Mouse (Mus musculus): ENCODE measurements at regions not wholly inside any gene's neighbourhood (a gene's known extent, or its start where the extent isn't known, plus 50 kb on each side); places are given as distances from the start of the nearest gene placed in this dataset.

DNA sequence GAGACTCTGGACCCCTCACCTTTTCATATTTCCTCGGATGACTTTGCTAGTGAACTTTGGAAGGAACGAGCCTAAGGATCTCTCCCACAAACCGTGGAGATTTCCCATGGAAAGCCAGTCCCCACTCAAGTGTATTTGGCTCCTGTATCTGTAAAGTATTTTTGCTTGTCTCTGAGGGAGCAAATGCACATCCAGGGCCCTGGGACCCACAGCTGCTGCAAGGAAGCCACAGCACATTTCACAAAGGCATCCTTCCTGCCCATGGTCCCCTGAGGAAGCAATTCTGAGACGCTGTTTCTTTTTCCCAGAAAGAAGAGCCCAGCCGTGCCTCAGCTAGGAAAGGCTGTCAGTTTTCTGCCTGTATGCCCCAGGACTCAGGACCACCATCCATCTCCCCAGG lies 71.7 kb upstream of the S1pr3 start:
- no peak for DNase-seq (ENCODE audit: extremely low spot score, low spot score)

DNA sequence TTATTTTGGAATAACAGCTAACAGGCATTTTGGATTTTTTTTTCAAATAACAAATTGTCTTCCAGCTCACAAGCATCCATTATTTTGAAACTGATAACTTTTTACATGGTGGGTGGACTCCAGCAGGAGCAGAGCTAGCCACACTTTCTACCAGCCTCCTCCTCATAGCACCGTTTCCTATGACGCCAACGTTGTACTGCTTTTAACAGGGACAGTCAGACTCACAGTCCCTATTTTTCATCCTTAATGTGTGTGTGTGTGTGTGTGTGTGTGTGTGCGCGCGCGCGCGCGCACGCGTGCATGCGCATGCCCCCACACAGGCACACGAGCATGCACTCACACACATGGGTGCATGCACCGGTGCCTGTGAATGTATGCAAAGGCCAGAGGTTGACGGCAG lies 70.5 kb upstream of the S1pr3 start:
- DNase-seq (ENCODE audit: extremely low spot score, low spot score): no peak

DNA sequence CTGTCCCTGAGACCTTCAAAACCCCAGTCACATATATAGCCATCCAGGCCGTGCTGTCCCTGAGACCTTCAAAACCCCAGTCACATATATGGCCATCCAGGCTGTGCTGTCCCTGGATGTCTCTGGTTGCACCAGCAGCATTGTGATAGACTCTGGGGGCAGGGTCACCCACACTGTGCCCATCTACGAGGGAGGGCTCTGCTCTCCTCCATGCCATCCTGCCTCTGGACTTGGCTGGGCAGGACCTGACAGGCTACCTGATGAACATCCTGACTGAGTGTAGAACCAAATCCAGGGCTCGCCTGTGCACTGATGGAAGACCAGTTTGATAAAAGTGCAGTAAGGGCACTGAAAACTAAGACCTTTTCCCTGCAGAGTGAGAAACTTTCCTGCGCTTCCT lies 63.1 kb upstream of the S1pr3 start:
- DNase-seq (ENCODE audit: extremely low spot score, low spot score): no peak

DNA sequence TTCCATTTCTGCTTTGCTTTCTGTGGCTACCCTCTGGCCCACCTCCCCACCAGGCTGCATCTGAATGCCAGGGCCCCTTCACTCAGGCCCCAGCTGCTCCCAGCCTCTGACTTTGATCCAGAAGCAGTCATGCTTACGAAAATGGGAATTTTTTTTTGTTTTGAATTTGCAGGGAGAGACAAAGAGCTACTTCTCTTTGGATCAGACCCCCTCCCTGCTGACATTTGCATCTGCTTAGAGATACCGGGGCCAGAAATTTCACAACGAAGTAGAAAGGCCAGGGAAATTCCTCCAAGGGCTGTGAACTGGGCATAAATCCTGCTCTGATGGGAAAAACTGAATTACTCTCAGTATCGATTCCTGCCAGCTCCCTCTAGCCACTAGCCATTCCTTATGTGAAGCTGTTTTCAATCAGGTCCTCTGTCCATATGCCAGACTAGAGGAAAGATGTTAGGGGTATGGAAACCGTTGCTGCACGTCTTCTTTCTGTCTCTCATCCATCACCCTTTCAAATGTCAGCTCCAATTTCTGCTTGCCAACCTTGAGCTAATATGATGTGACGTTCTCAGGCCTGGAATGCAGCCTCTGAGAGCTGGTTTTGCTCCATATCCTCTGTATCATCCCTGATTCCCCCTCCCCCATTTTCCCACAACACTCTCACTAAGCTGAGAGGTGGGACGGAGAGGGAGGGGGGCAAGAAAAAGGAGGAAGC lies 62.4 kb upstream of the S1pr3 start:
- peak; percentile 38 for DNase-seq (ENCODE audit: extremely low spot score, low spot score)

DNA sequence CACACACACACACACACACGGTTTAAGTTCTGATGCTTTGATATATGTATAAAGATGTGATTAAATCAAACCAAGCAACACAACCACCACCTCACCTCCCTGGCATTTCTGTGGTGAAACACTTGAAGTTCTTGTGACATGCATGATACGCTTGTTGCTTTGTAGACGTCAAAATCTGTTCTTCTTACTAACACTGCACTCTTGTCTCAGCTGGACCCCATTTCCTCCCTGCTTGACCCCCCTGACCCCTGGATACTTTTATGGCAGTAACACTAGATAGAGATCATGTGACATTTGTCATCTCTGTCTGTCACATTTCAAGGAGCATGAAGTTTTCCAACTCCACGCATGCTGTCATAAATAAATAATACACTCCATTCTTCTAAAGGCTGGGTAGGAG lies 59.7 kb upstream of the S1pr3 start:
- peak; percentile 41 for DNase-seq (ENCODE audit: extremely low spot score, low spot score)

DNA sequence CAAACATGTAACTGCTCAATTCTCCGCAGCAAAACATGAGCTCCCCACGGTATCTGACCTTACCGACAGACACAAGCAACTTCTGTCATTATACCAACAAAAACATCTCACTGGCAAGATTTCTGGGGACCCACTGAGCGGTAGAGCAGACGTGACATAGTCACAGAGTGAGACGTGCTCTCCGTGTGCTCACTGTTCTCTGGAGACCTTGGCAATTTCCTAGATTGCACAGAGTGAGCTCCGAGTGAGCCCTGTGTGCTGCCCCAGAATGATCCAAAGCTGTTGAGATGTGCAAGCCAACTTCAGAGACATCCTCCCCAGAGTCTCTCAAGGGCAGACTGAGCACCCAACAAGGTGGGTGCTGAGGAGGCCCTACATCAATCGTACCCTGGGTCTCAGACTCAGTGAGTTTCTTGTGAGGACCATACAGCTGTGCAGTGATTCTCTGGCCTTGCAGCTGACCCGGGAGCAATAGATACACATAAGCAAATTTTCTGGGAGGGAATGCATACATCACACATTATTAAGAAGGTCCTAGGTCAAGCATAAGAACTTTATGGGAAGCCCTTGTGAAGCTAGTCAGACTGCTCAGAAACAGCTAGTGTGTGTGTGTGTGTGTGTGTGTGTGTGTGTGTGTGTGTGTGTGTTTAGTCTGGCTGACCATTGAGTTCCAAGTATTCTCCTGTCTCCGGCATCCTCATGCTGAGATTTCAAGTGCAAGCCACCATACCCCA lies 58.5 kb upstream of the S1pr3 start:
- DNase-seq (ENCODE audit: extremely low spot score, low spot score): no peak

DNA sequence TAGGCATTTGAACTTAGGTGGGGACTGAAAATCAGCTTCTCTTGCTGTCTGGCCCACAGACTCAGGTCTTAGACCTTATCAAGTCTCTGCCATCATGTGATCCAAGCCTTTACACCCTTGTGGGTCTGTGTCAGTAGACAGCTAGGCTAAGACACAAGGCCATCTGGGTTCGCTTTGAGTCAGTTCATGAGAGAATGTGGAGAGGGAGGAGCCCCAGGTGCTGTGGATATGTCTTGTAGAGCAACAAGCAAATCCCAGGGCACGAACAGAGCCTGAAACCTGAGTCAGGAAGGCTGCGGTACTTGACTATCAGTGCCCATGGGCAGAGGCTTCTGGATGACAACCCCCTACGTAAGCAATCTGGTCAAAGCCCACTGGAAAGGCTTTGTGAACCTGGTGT lies 55.6 kb upstream of the S1pr3 start:
- DNase-seq (ENCODE audit: extremely low spot score, low spot score): no peak

DNA sequence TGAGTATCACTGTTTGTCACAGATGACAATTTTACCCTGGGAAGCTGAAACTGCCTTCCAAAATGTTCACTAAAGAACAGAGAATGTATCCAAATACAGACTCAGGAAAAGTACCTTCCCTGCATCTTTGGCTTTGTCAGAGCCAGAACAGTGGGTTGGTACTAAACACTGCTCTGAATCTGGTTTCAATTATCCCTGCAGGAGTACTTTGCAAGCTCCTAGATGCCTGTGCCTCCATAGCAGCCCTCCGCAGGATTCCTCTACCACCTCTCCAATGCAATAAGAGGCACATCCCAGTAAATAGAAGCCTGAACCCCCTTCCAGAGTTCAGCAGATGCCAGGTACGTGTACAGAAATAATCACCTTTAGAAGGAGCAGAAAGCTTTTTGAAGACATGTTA lies 52.9 kb upstream of the S1pr3 start:
- DNase-seq (ENCODE audit: extremely low spot score, low spot score): no peak

Measured in neural tube, embryonic 10.5 days (tissue).